Mouse (Mus musculus): ENCODE measurements around the gene Scamp5.

The Scamp5 gene

DNA sequence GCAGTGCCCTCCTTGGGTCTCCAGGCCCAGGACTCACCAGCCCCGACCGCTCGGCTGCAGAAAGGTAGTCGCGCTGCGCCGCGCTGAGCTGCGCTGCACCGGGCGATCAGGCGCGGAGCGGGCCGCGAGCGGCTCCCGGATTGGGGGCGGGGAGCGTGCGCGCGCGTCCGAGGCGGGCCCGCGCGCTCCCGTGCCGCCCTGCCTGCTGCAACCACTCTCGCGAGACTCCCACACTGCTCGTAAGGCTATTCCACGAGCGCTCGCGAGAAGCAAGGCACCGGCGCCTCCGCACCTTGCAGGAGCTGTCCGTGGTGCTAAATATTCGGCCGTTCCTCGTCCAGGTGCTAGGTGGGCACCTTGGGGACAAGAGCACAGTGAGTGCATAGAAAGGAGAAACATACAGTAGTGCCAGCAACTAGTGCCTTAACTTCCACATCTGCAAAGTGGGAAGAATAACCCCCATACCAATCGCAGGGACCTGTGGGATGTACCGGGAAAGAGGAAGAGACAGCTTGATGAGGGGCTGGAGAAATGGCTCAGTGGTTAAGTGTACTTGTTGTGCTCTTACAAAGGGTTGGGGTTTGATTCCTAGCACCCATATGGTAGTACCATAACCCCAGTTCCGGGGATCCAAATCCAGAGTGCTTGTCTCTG lies at the start of gene Scamp5:
Gene Scamp5 (minus strand): TSS at position 165 of the 654 bp plus-strand sequence.
- DNase-seq: peak; percentile 95 to 96

DNA sequence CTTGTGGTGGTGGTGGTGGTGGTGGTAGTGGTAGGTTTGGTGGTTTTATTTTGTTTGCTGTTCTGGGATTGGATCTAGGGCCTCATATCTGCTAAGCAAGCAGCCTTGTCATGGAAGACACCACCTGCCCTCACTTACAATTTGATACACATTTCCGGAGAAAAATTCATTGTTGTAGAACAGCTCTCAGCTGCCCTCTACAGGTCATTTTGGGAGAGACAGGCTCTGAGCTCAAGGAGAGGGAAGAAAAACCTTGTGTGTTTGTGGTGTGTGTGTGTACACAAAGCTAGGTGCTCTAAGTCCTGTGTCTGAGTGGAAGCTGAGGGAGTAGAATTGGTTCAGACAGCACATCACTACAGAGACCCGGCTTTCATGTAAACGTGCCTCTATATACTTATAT lies 49.3 kb upstream of the Scamp5 start:
- peak; percentile 84 to 90 for DNase-seq

DNA sequence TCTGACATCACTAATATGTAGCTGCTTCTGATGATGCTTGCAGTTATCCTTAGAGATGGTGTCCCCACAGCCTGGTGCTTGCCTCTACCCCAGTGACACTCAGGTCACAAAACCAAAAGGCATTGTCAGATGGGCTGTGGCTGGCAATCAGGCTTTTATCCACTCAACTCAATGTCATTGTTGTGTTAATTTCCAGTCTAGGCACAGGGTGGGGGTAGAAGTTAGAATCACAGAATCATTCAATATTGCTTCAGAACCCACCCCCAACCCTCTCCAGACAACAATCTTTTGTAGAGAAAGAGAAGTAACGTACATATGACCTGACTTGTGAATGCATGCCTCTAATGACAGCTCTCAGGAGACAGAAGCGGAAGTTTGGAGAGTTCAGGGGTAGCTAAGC lies 42.7 kb upstream of the Scamp5 start:
- DNase-seq: no peak

- peak in 1 of 2 experiments; percentile 29 for DNase-seq
These were observed 37.8 kb upstream of the Scamp5 start for GRCm38 (mm10) chr9:57505700-57506099.

DNA sequence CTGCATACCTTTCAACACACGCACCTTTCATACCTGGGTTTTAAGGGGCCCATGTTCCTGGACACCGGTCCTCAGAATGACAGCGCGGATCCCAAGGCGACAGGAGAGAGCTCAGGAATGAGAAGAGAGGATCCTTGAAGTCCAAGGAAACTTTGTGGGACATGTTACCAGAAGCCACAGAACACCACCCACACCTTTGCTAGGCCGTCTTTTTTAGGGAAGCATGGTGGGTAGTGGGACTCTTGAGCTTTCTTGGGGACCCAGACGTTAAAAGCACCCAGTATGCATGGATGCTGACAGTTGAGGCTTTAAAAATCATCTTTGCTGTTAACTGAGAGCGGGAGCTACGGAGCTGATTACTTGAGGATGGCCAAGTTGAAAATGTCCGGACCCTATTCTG lies 37.0 kb upstream of the Scamp5 start:
- DNase-seq: no peak

GRCm38 (mm10) chr9:57504381-57504700 lies 36.5 kb upstream of the Scamp5 start:
- DNase-seq: peak; percentile 79 to 80

DNA sequence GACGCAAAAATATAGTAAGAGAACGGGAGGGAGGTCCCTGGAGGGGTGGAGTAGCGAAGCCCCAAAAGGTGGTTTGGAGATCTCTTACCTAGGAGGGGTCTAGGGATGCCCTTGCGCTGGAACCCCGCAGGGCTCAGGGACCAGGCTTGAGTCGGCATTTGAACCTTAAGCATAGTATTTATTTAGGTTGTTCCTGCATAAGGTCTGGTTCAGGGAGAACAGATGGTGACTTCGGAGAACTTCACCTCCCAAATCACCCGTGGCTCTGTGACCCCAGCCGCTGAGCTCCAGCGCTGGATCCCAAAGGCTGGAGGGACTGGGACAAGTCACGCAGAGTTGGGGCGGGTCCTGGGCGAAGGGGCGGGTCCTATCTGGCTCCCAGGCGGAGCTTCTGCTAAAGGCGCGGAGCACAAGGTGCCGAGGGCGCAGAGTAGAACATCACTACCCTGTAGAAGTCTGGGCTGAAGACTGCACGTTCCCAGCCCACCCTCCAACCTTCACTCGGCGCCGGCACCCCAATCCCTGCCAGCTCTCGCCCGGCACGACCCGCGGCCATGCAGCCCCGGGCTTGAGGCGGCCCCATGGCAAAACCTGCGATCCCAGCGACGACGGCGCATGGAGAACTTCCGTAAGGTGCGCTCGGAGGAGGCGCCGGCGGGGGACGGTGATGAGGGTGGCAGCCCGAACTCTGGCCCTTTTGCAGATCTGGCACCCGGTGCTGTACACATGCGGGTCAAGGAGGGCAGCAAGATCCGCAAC lies 35.9 kb upstream of the Scamp5 start, which contains the start of gene Rpp25:
Gene Rpp25 (plus strand): TSS at position 405 of the 759 bp plus-strand sequence.
- peak in 1 of 2 experiments; percentile 58 for DNase-seq

- DNase-seq: no peak
These were observed 35.2 kb upstream of the Scamp5 start for GRCm38 (mm10) chr9:57502911-57503621.

- peak; percentile 48 to 56 for DNase-seq
These were observed 34.0 kb upstream of the Scamp5 start for GRCm38 (mm10) chr9:57501861-57502260.

DNA sequence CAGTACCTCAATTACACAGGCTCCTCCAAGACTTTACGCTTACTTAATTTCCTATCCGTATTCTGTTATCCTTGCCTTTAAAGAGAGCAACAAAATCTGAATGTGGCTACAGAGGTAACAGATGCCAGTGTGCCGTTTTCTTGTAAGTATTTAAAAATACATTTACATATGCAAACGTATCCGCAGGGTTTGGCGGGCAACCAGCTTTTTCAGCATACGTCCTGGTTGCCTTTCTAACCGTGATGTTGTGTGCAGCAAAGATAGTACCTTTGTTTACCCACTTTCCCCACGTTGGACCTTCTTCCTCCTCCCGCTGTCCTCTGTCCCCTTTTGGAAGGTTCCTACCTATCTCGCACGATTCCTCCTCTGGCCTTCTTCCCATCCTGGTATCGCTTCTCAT lies 33.6 kb upstream of the Scamp5 start:
- no peak for DNase-seq

DNA sequence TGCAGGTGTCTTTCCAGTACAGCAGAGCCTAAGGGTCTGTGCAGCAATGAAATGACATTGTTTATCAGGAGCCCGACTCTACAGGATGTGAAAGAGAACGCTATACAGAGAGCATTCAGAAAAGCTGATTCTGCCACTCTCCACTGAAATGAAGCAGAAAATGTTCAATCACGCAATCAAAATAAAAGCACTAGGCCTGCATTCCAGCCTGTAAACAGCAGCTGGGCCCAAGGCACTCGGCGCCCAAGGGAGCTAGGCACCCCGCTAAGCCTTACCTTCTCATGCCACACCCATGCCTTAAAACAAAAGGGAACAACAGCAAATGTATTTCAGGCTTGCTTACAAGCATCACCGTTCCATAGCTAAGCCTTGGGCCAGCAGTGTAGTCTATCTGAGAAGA lies 30.7 kb upstream of the Scamp5 start:
- DNase-seq: no peak

GRCm38 (mm10) chr9:57497236-57497635 lies 29.4 kb upstream of the Scamp5 start:
- DNase-seq: no peak

DNA sequence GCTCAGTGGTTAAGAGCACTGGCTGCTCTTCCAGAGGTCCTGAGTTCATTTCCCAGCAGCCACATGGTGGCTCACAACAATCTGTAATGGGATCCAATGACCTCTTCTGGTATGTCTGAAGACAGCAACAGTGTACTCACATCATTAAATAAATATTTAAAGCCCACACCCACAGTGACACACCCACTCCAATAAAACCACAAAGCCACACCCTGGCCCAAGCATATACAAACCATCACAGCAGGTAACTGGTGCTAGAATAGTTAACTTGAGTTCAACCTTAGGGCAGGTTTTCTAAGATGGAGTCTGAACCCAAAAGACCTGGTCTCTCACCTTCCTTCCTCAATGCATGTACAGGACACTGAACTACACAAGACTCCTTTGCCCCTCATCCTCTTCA lies 27.1 kb upstream of the Scamp5 start:
- DNase-seq: no peak

DNA sequence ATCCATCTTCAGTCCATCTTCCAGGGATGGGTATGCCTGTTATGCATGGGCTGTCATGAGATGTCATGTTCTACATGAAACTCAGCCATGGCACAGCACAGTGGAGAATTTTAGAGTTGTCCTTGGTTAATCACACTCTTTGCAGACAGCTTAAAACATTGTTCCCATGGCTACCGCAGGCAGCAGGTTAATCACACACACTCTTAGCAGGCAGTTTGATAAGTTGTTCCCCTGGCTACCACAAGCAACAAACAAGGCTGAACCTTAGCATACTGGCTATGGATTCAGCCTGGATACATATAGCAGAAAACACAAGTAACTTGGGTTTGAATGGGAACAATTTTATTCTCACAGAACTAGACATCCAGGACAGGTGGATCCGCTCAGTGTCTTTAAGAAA lies 25.7 kb upstream of the Scamp5 start:
- no peak for DNase-seq

DNA sequence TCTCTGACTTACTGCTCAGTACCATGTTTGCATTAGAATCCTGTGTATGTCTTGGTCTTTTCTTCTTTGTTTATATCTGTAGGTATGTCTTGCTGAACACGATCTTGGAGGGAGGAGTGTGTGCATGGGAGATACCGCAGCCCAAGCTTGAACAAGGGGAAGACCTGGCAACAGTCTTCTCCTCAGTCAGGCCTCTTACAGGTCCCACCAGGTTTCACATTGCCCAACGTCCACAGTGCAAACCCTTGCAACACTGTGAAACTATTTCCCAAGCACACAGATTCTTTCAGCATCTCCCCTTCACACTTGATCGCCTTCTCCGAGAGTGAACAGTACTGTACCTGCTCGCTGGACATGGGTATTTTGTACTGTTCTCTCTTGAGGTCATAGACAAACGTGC lies 19.9 kb upstream of the Scamp5 start:
- DNase-seq: no peak

DNA sequence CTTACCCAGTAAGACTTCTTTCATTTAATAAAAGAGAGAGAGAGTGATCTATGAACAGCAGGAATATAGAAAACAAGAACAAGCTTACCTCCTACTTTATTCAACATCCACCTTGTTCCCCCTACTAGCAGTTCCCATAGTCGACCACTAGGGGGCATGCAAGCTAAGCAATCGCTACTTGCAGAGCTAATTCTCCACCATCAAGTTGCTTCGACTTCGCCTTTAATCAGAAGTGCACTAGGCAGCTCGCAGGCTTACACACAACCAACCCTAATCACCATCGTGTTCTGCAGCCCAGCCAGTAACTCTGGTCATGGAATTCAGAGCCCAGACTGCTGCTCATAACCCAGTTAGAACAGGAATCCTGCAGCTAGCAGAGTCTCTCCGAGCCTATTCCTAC lies 17.9 kb upstream of the Scamp5 start:
- DNase-seq: peak; percentile 92 to 96

DNA sequence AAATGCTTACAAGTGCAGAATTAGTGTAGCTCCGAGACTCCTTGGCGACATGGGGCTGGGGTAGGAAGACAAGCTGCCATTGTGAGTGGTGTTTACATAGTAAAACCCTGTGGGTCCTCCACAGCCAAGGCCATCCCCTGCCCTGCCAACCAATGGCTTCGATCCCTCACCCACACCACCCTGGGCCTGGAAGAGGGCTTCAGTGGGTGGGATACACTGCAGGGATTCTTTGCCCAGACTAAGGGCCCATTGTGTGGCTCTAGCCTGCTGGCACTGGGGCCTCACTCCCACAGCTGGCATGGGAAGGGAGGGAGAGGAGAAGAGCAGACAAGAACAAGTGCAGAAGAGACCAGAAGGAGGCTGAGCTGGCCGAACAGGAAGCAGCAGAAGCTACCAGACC lies 1.1 kb upstream of the Scamp5 start:
- DNase-seq: peak; percentile 27 to 60

DNA sequence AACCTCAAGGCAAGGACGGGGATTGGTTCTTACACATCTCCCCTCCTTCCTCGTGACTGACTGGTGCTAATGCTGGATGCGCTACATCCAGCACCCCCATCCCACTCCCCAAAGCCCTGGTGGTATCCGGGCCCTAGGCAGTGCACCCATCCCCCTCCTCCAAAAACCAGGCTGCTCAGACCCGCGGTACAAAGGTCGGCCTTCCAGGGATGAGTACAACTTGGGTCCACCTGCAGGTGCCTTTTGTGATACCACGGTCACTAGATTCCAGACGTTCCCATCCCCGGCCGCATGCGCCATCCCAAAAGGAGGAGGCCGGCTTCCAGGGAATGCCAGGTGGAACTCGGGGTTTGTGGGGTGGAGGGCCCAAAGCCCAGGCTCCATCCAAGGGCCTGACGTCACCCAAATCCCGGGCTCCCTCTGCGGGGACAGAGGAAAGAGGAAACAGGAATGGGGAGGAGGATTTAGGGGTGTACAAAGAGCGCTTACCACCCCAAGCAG lies 539 bp downstream of the Scamp5 start:
- DNase-seq: peak; percentile 79 to 81

DNA sequence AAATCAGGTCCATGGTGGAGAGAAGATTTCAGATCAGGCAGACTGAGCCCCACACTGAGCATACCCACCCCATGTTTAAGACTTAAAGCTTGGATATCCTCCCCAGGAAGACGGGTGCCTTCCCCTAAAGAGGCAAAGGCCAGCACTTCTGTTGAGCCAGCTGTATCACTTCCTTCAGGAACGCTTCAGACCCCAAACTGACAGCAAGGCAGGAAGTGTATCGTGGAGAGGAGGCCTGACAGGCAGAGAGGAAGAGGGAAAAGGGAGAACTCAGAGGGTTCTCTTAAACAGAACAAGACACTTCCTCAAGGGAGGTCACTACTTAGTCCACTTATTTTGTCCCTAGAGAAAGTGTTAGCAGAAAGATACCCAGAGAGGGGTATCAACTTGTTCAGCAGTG lies 1.8 kb downstream of the Scamp5 start:
- DNase-seq: no peak

GRCm38 (mm10) chr9:57462866-57463265 lies 5.0 kb downstream of the Scamp5 start:
- DNase-seq: no peak

GRCm38 (mm10) chr9:57459707-57460106 lies 8.2 kb downstream of the Scamp5 start:
- no peak for DNase-seq

GRCm38 (mm10) chr9:57453516-57453915 lies 14.3 kb downstream of the Scamp5 start:
- no peak for DNase-seq

DNA sequence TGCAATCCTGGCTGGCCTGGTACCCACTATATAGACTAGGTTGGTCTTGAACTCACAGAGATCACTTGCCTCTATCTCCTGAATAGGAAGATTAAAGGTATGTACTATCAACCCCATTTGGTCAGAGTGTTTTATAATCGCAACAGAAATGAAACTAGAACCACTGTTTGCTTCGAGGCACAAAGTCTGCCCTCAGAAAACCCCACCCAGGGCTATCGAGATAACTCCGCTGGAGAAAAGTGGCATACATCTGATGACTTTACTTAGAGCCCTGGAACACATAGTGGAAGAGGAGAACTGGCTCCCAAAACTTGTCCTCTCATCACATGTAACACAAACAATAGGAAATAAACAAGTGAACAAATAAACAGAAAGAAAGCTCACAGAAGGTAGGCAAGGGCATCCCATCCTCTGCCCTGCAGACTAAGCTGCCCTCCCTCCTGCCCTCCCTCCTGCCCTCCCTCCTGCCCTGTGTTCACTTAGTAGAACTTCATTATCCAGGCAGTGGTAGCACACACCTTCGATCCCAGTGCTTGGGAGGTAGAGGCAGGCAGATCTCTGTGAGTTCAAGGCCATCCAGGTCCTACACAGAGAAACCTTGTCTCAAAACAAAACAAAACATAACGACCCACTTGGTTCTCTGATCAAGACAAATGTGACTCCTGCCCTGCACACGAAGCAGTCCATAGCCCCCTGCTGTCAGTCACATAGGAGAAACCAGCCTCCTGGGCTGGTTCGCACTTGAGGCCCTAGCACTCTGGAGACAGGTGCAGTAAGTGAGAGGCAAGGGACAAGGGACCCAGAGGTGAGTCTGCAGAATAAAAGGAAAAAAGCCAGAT lies 15.0 kb downstream of the Scamp5 start:
- DNase-seq: no peak
